Mouse (Mus musculus): Measurements from ENCODE around the gene Mrpl42.

- TF ChIP-seq CTCF (conservative IDR thresholded peaks at IDR 0.05; ENCODE audit: low read length) (no peak), NANOG (IDR thresholded peaks at IDR 0.05; ENCODE audit: borderline replicate concordance, low read length) (no peak)
These were observed 53.8 kb downstream of the Mrpl42 start for GRCm38 (mm10) chr10:95447954-95448353.

All from E14TG2a.4 (cell line).